25 mouse cellular contexts compared by ENCODE assay signal in genomic region chr12:105590786-105591185, GRCm38 (mm10). TPM values are rescaled to one million over a fixed set of nuclear protein-coding genes. Genes with fewer than 3 reads are reported as not detected.
"Had no signal": no experiment of that assay in that cellular context is flagged by ENCODE, and none has a peak within 500 bp of the region (broad histone marks: within the 10 kb centered on the region; RNA-seq: fewer than 3 reads in every experiment).

No protein-coding gene starts in this region.

- DNase-seq: kidney, postnatal 14 days; kidney, postnatal 4 days; left cerebral cortex, postnatal 4 days; liver, postnatal 0 days; lung, embryonic 14.5 days; right cerebral cortex, adult 18-20 months; right cerebral cortex, postnatal 14 days; right cerebral cortex, postnatal 4 days; thymus, adult 2 months; thymus, postnatal 14 days; thymus, postnatal 4 days had no signal

- H3K27ac ChIP-seq: limb, embryonic 12.5 days; limb, embryonic 15.5 days; liver, embryonic 14.5 days; macrophage; midbrain, embryonic 12.5 days; midbrain, embryonic 15.5 days; neural tube, embryonic 12.5 days; neural tube, embryonic 15.5 days; stomach, postnatal 0 days had no signal

- H3K4me3 ChIP-seq: limb, embryonic 12.5 days; limb, embryonic 15.5 days; midbrain, embryonic 12.5 days; midbrain, embryonic 15.5 days; neural tube, embryonic 12.5 days; neural tube, embryonic 15.5 days had no signal

RNA-seq across cellular contexts. Expression of gene Bdkrb1, which starts 12.1 kb away (rescaled TPM):
- total RNA-seq: layer of hippocampus, adult 18-20 months; layer of hippocampus, postnatal 14 days; left cerebral cortex, adult 8-10 months; left cerebral cortex, postnatal 14 days; left cerebral cortex, postnatal 4 days; megakaryocyte, adult 5-6 weeks had no signal

RNA-seq across cellular contexts. Expression of gene Bdkrb2, which starts 27.8 kb away (rescaled TPM):
- total RNA-seq: megakaryocyte, adult 5-6 weeks had no signal
